Mouse (Mus musculus) embryonic facial prominence, embryonic 10.5 days (tissue): Measurements from ENCODE around the gene Uap1. TPM values are rescaled to one million over a fixed set of nuclear protein-coding genes. Genes with fewer than 3 reads are reported as not detected.

ENCODE experiments used
- DNase-seq: peaks from one replicate; pipeline ENCODE4 v3.0.0-alpha.2; 2017; ENCODE audit warnings: low spot score
- H3K27ac ChIP-seq: fragments of 300-500 bp; sonication (generic); replicated peaks from 2 replicates; pipeline ENCODE4 v1.5.1; 2016; ENCODE audit warnings: mild to moderate bottlenecking
- H3K27me3 ChIP-seq: fragments of 300-500 bp; sonication (generic); replicated peaks from 2 replicates; pipeline ENCODE4 v1.6.1; 2016; ENCODE audit warnings: low read depth, mild to moderate bottlenecking; ENCODE audit not compliant: poor library complexity, severe bottlenecking
- H3K36me3 ChIP-seq: fragments of 300-500 bp; sonication (generic); replicated peaks from 2 replicates; pipeline ENCODE4 v1.6.1; 2016; ENCODE audit warnings: mild to moderate bottlenecking, moderate library complexity
- H3K4me1 ChIP-seq: fragments of 300-500 bp; sonication (generic); 2 replicates; pipeline ENCODE4 v1.6.1; 2016
- H3K4me3 ChIP-seq: fragments of 300-500 bp; sonication (generic); 2 replicates; pipeline ENCODE4 v1.5.1; 2016; ENCODE audit warnings: mild to moderate bottlenecking, moderate library complexity
- H3K9me3 ChIP-seq: fragments of 300-500 bp; sonication (generic); 2 replicates; pipeline ENCODE4 v1.6.1; 2016; ENCODE audit warnings: mild to moderate bottlenecking
- WGBS: fragments of 180-500 bp; shearing (Covaris S2); methylation state at CpG from one replicate; pipeline ENCODE4 v1.1.7; 2016; 5-methylcytosine and 5-hydroxymethylcytosine counted together
- polyA plus RNA-seq: library from polyadenylated mRNA; unstranded; fragments of >200 nt; fragmentation: Nextera tagmentation; extraction: Ambion mirVana; gene quantifications from 2 replicates; pipeline ENCODE4 v1.2.1, GENCODE M21; 2016

Uap1 gene
- polyA plus RNA-seq, 1 experiment from 2014 or later, result 56.5 TPM

- H3K36me3 ChIP-seq, result peaks cover 36% of the 10 kb centered on the region
- H3K9me3 ChIP-seq, result no peaks in the 10 kb centered on the region
- 83% methylated on average over 4 of the region's 4 CpGs for WGBS
- H3K27ac ChIP-seq, result no peak overlapping the region
- H3K27me3 ChIP-seq, result no peaks in the 10 kb centered on the region
- no peak for DNase-seq
- no peak overlapping the region for H3K4me3 ChIP-seq
- H3K4me1 ChIP-seq, result no peaks in the 10 kb centered on the region
These were observed 15.5 kb upstream of the Uap1 start for GRCm38 (mm10) chr1:170190225-170190624.

GRCm38 (mm10) chr1:170188601-170189000, 13.8 kb upstream of the Uap1 start:
- Histone ChIP-seq H3K4me3 (no peak overlapping the region), H3K27ac (no peak overlapping the region), H3K4me1 (no peaks in the 10 kb centered on the region), H3K27me3 (no peaks in the 10 kb centered on the region), H3K36me3 (peaks cover 20% of the 10 kb centered on the region), H3K9me3 (no peaks in the 10 kb centered on the region)
- 80% methylated on average over 11 of the region's 11 CpGs for WGBS
- no peak for DNase-seq

- no peak overlapping the region for H3K4me3 ChIP-seq
- WGBS, result 90% methylated on average over 5 of the region's 5 CpGs
- H3K36me3 ChIP-seq, result peaks cover 6% of the 10 kb centered on the region
- H3K27me3 ChIP-seq, result no peaks in the 10 kb centered on the region
- H3K4me1 ChIP-seq, result no peaks in the 10 kb centered on the region
- H3K9me3 ChIP-seq, result no peaks in the 10 kb centered on the region
- no peak overlapping the region for H3K27ac ChIP-seq
- DNase-seq, result no peak
These were observed 11.8 kb upstream of the Uap1 start for GRCm38 (mm10) chr1:170186531-170186930.

GRCm38 (mm10) chr1:170185137-170185536, 10.4 kb upstream of the Uap1 start:
- Histone ChIP-seq H3K27me3 (no peaks in the 10 kb centered on the region), H3K27ac (no peak overlapping the region)

GRCm38 (mm10) chr1:170182706-170183105, 7.9 kb upstream of the Uap1 start:
- Histone ChIP-seq H3K4me3 (no peak overlapping the region), H3K9me3 (no peaks in the 10 kb centered on the region), H3K36me3 (no peaks in the 10 kb centered on the region), H3K4me1 (no peaks in the 10 kb centered on the region), H3K27ac (no peak overlapping the region), H3K27me3 (no peaks in the 10 kb centered on the region)
- no peak for DNase-seq

More at GRCm38 (mm10) chr1:170185137-170185536, 10.4 kb upstream of the Uap1 start:
- Histone ChIP-seq H3K9me3 (no peaks in the 10 kb centered on the region), H3K4me1 (no peaks in the 10 kb centered on the region), H3K36me3 (no peaks in the 10 kb centered on the region), H3K4me3 (no peak overlapping the region)
- DNase-seq, result no peak
- 94% methylated on average over 3 of the region's 3 CpGs for WGBS

- 91% methylated on average over 8 of the region's 8 CpGs for WGBS
- no peak for DNase-seq
- Histone ChIP-seq H3K9me3 (no peaks in the 10 kb centered on the region), H3K27ac (no peak overlapping the region), H3K4me1 (peaks cover 18% of the 10 kb centered on the region), H3K4me3 (no peak overlapping the region), H3K36me3 (no peaks in the 10 kb centered on the region), H3K27me3 (no peaks in the 10 kb centered on the region)
These were observed 2.0 kb upstream of the Uap1 start for GRCm38 (mm10) chr1:170176661-170177239.

- H3K27me3 ChIP-seq, result no peaks in the 10 kb centered on the region
- H3K4me1 ChIP-seq, result peaks cover 18% of the 10 kb centered on the region
- DNase-seq, result no peak
- no peak overlapping the region for H3K27ac ChIP-seq
- H3K4me3 ChIP-seq, result peak overlapping the region; percentile 86
- no peaks in the 10 kb centered on the region for H3K36me3 ChIP-seq
- WGBS, result 61% methylated on average over 6 of the region's 6 CpGs
- H3K9me3 ChIP-seq, result no peaks in the 10 kb centered on the region
These were observed 1.1 kb upstream of the Uap1 start for GRCm38 (mm10) chr1:170175848-170176247.

- no peaks in the 10 kb centered on the region for H3K27me3 ChIP-seq
- H3K9me3 ChIP-seq, result no peaks in the 10 kb centered on the region
- H3K27ac ChIP-seq, result peak overlapping the region; percentile 94
- no peaks in the 10 kb centered on the region for H3K36me3 ChIP-seq
- H3K4me3 ChIP-seq, result peak overlapping the region; percentile 86
- WGBS, result 1% methylated on average over 50 of the region's 50 CpGs
- peaks cover 18% of the 10 kb centered on the region for H3K4me1 ChIP-seq
- DNase-seq, result no peak
These were observed 555 bp downstream of the Uap1 start for GRCm38 (mm10) chr1:170173991-170174813.

GRCm38 (mm10) chr1:170167781-170168180, 7.0 kb downstream of the Uap1 start:
- H3K27me3 ChIP-seq, result no peaks in the 10 kb centered on the region

GRCm38 (mm10) chr1:170164913-170165312, 9.8 kb downstream of the Uap1 start:
- 89% methylated on average over 3 of the region's 3 CpGs for WGBS
- H3K4me1 ChIP-seq, result peaks cover 4% of the 10 kb centered on the region; the same call in 1 of the 2 replicates
- H3K27me3 ChIP-seq, result no peaks in the 10 kb centered on the region
- H3K36me3 ChIP-seq, result peaks cover 37% of the 10 kb centered on the region
- no peaks in the 10 kb centered on the region for H3K9me3 ChIP-seq
- H3K4me3 ChIP-seq, result no peak overlapping the region
- H3K27ac ChIP-seq, result no peak overlapping the region
- DNase-seq, result no peak

More at GRCm38 (mm10) chr1:170167781-170168180, 7.0 kb downstream of the Uap1 start:
- no peaks in the 10 kb centered on the region for H3K9me3 ChIP-seq
- 93% methylated on average over 6 of the region's 6 CpGs for WGBS
- no peak overlapping the region for H3K4me3 ChIP-seq
- H3K36me3 ChIP-seq, result peaks cover 20% of the 10 kb centered on the region
- H3K4me1 ChIP-seq, result peaks cover under 1% of the 10 kb centered on the region; the same call in 1 of the 2 replicates
- H3K27ac ChIP-seq, result no peak overlapping the region
- no peak for DNase-seq

GRCm38 (mm10) chr1:170164053-170164614, 10.6 kb downstream of the Uap1 start:
- Histone ChIP-seq H3K27ac (no peak overlapping the region), H3K36me3 (peaks cover 37% of the 10 kb centered on the region), H3K9me3 (no peaks in the 10 kb centered on the region), H3K4me1 (peaks cover 4% of the 10 kb centered on the region; the same call in 1 of the 2 replicates), H3K27me3 (no peaks in the 10 kb centered on the region), H3K4me3 (no peak overlapping the region)
- DNase-seq, result no peak
- WGBS, result 85% methylated on average over 2 of the region's 2 CpGs

- Histone ChIP-seq H3K4me3 (no peak overlapping the region), H3K27ac (no peak overlapping the region), H3K27me3 (no peaks in the 10 kb centered on the region), H3K4me1 (peaks cover 4% of the 10 kb centered on the region; the same call in 1 of the 2 replicates), H3K36me3 (peaks cover 37% of the 10 kb centered on the region), H3K9me3 (no peaks in the 10 kb centered on the region)
- DNase-seq, result no peak
- WGBS, result 90% methylated on average over 3 of the region's 3 CpGs
These were observed 11.3 kb downstream of the Uap1 start for GRCm38 (mm10) chr1:170163398-170163943.
